Mouse (Mus musculus) R1 (cell line): Measurements from ENCODE around the gene Ints7.

Experiments
- DNase-seq: peaks from one replicate; pipeline ENCODE4 v3.0.0-alpha.2; 2018; ENCODE audit warnings: low read depth, low spot score

The Ints7 gene

GRCm38 (mm10) chr1:191575458-191576247 is at the start of gene Ints7, which contains the start of gene Dtl:
Gene Ints7, plus strand, starts transcription at chr1:191575636.
Gene Dtl, minus strand, starts transcription at chr1:191575544.
- peak; percentile 99 for DNase-seq

- DNase-seq, result no peak
These were observed 48.3 kb upstream of the Ints7 start for GRCm38 (mm10) chr1:191527089-191527488.

- DNase-seq, result no peak
These were observed 47.4 kb upstream of the Ints7 start for GRCm38 (mm10) chr1:191527921-191528612.

- DNase-seq, result no peak
These were observed 46.0 kb upstream of the Ints7 start for GRCm38 (mm10) chr1:191529406-191529805.

- DNase-seq, result no peak
These were observed 44.4 kb upstream of the Ints7 start for GRCm38 (mm10) chr1:191531023-191531422.

- no peak for DNase-seq
These were observed 40.5 kb upstream of the Ints7 start for GRCm38 (mm10) chr1:191534896-191535295.

GRCm38 (mm10) chr1:191540300-191540699 is 35.1 kb upstream of the Ints7 start:
- DNase-seq, result no peak

GRCm38 (mm10) chr1:191541014-191541413 is 34.4 kb upstream of the Ints7 start:
- no peak for DNase-seq

GRCm38 (mm10) chr1:191541619-191542018 is 33.8 kb upstream of the Ints7 start:
- DNase-seq, result no peak

- DNase-seq, result no peak
These were observed 31.7 kb upstream of the Ints7 start for GRCm38 (mm10) chr1:191543747-191544146.

- DNase-seq, result no peak
These were observed 24.6 kb upstream of the Ints7 start for GRCm38 (mm10) chr1:191550786-191551185.

- peak; percentile 23 for DNase-seq
These were observed 18.3 kb upstream of the Ints7 start for GRCm38 (mm10) chr1:191557109-191557508.

- DNase-seq, result no peak
These were observed 15.7 kb upstream of the Ints7 start for GRCm38 (mm10) chr1:191559779-191560178.

GRCm38 (mm10) chr1:191562823-191563365 is 12.5 kb upstream of the Ints7 start:
- peak; percentile 35 for DNase-seq

- DNase-seq, result no peak
These were observed 7.6 kb upstream of the Ints7 start for GRCm38 (mm10) chr1:191567859-191568258.

GRCm38 (mm10) chr1:191569625-191570024 is 5.8 kb upstream of the Ints7 start:
- DNase-seq, result no peak

GRCm38 (mm10) chr1:191570415-191570814 is 5.0 kb upstream of the Ints7 start:
- no peak for DNase-seq

- peak; percentile 38 for DNase-seq
These were observed 1.4 kb upstream of the Ints7 start for GRCm38 (mm10) chr1:191573906-191574639.

- peak; percentile 90 for DNase-seq
These were observed 472 bp upstream of the Ints7 start for GRCm38 (mm10) chr1:191574871-191575457.

GRCm38 (mm10) chr1:191579524-191579923 is 4.1 kb downstream of the Ints7 start:
- DNase-seq, result no peak

- no peak for DNase-seq
These were observed 6.2 kb downstream of the Ints7 start for GRCm38 (mm10) chr1:191581641-191582040.
